ENCODE assay signal across 8 mouse cellular contexts in the genomic region with DNA sequence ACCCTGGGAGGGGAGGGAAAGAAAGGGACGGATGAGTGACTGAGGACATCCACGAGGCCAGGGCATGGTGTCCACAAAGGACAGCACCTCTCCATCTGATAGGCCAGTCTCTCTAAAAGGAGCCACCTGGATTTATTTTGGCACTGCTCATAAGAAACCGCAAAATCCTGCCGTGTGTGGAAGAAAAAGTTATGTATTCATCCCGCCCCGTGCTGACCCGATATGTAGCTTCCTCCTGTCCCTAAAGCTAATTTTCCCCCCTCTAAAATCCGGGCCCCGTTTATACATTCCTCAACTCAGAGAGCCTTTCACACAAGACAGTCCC. TPM values are rescaled to one million over a fixed set of nuclear protein-coding genes. Genes with fewer than 3 reads are reported as not detected.
A peak's percentile ranks its signal among the peaks of the same experiment; 100 is the strongest.
DNase-seq lines count a peak whose midpoint lies in the region; ATAC-seq and TF ChIP-seq lines count a peak whose summit lies in the region.

No protein-coding gene starts in this region.

- H3K27ac ChIP-seq in embryonic facial prominence, embryonic 15.5 days (replicated peaks): peak overlapping the region; percentile 100
- H3K27ac ChIP-seq in intestine, embryonic 16.5 days (ENCODE audit: low read length): peak overlapping the region; percentile 92
- H3K27ac ChIP-seq in neural tube, embryonic 13.5 days (replicated peaks): peak overlapping the region; percentile 88

- peak overlapping the region; percentile 76 for H3K4me3 ChIP-seq in lung, adult 2 months (replicated peaks; ENCODE audit: extremely low read depth, low read depth, low read length)
- H3K4me3 ChIP-seq in embryonic facial prominence, embryonic 15.5 days (replicated peaks): peak overlapping the region; percentile 84
- peak overlapping the region; percentile 90 for H3K4me3 ChIP-seq in intestine, embryonic 16.5 days (ENCODE audit: low read length)
- H3K4me3 ChIP-seq in neural tube, embryonic 13.5 days: peak overlapping the region; percentile 70

- H3K4me2 ChIP-seq in embryonic facial prominence, embryonic 15.5 days (replicated peaks): peak overlapping the region; percentile 69
- H3K4me2 ChIP-seq in intestine, embryonic 16.5 days (ENCODE audit: low read depth, low read length): peak overlapping the region; percentile 85
- peak overlapping the region; percentile 93 for H3K4me2 ChIP-seq in neural tube, embryonic 13.5 days

- 7% methylated on average over 9 of the region's 9 CpGs for WGBS in lung, adult 2 months
- under 1% methylated on average over 9 of the region's 9 CpGs for whole genome bisulfite sequencing in embryonic facial prominence, embryonic 15.5 days
- 2% methylated on average over 9 of the region's 9 CpGs for WGBS in intestine, embryonic 16.5 days
- WGBS in neural tube, embryonic 13.5 days: 1% methylated on average over 9 of the region's 9 CpGs

- peak overlapping the region; percentile 97 for H3K9ac ChIP-seq in embryonic facial prominence, embryonic 15.5 days
- H3K9ac ChIP-seq in intestine, embryonic 16.5 days (ENCODE audit: low read depth, low read length): peak overlapping the region; percentile 93
- H3K9ac ChIP-seq in neural tube, embryonic 13.5 days: peak overlapping the region; percentile 85

- TF ChIP-seq CTCF in lung, adult 2 months (IDR thresholded peaks at IDR 0.05; ENCODE audit: insufficient read depth, low read length): no peak

- ATAC-seq in embryonic facial prominence, embryonic 15.5 days (ENCODE audit: insufficient number of reproducible peaks, low FRiP score, low TSS enrichment, low read depth): no peak
- ATAC-seq in intestine, embryonic 16.5 days: no peak
- ATAC-seq in neural tube, embryonic 13.5 days (ENCODE audit: low read depth): no peak

- TF ChIP-seq POLR2A in lung, adult 2 months (IDR thresholded peaks at IDR 0.05; ENCODE audit: borderline replicate concordance, extremely low read depth, low read depth, low read length): no peak; the same call in 1 of the 2 replicates

- H3K36me3 ChIP-seq in embryonic facial prominence, embryonic 15.5 days: peaks cover 12% of the 10 kb centered on the region; the same call in 1 of the 2 replicates
- no peaks in the 10 kb centered on the region; the same call in 1 of the 2 replicates for H3K36me3 ChIP-seq in intestine, embryonic 16.5 days (ENCODE audit: control insufficient read depth, insufficient read depth, low read length)
- H3K36me3 ChIP-seq in neural tube, embryonic 13.5 days: peaks cover 6% of the 10 kb centered on the region; the same call in 1 of the 2 replicates

- H3K9me3 ChIP-seq in embryonic facial prominence, embryonic 15.5 days (replicated peaks): no peaks in the 10 kb centered on the region
- H3K9me3 ChIP-seq in intestine, embryonic 16.5 days (ENCODE audit: control insufficient read depth, low read length): no peaks in the 10 kb centered on the region
- no peaks in the 10 kb centered on the region for H3K9me3 ChIP-seq in neural tube, embryonic 13.5 days

- H3K27me3 ChIP-seq in embryonic facial prominence, embryonic 15.5 days: no peaks in the 10 kb centered on the region
- no peaks in the 10 kb centered on the region for H3K27me3 ChIP-seq in intestine, embryonic 16.5 days (replicated peaks; ENCODE audit: control insufficient read depth, insufficient read depth, low read length)
- peaks cover 40% of the 10 kb centered on the region for H3K27me3 ChIP-seq in neural tube, embryonic 13.5 days

- H3K4me1 ChIP-seq in lung, adult 2 months (ENCODE audit: control insufficient read depth, insufficient read depth, low read length): peaks cover 7% of the 10 kb centered on the region; the same call in 1 of the 2 replicates
- H3K4me1 ChIP-seq in embryonic facial prominence, embryonic 15.5 days: peaks cover 8% of the 10 kb centered on the region
- no peaks in the 10 kb centered on the region for H3K4me1 ChIP-seq in intestine, embryonic 16.5 days (ENCODE audit: control insufficient read depth, insufficient read depth, low read length)
- peaks cover 50% of the 10 kb centered on the region for H3K4me1 ChIP-seq in neural tube, embryonic 13.5 days (replicated peaks)

- no peak for DNase-seq in lung, adult 2 months
- DNase-seq in lung, postnatal 14 days: no peak
- DNase-seq in left cerebral cortex, adult 18-20 months (ENCODE audit: low spot score in 2 of 2): no peak
- no peak for DNase-seq in spleen, postnatal 14 days (ENCODE audit: low spot score in 2 of 2)
- DNase-seq in layer of hippocampus, adult 9-11 months: no peak

RNA-seq across cellular contexts. Expression of a gene that starts 2.3 kb away (rescaled TPM):
- polyA plus RNA-seq in lung, adult 2 months (2012; rRNA removed): 261 and 286 TPM in 2 replicates
- polyA plus RNA-seq in embryonic facial prominence, embryonic 15.5 days (2015; fragmentation: Nextera tagmentation; extraction: Ambion mirVana): 153 and 178 TPM in 2 replicates
- polyA plus RNA-seq in intestine, embryonic 16.5 days (2015; fragmentation: Nextera tagmentation; extraction: Ambion mirVana): 79.7 and 89.1 TPM in 2 replicates
- 49.6 and 57.4 TPM in 2 replicates for polyA plus RNA-seq in neural tube, embryonic 13.5 days (2015; fragmentation: Nextera tagmentation; extraction: Ambion mirVana)
- 10 to 100 TPM; 43.0 to 53.8 TPM for total RNA-seq in left cerebral cortex, adult 18-20 months (2021)
